Mouse (Mus musculus) mouse trophoblast stem cell (cell line): ENCODE measurements around the gene Atp2b1.

ENCODE experiments used
- in situ Hi-C, 2 experiments: fragments of 300-500 bp; cut with MseI, MboI; formaldehyde crosslinking; loops; 2 replicates in 1 of 2; 3 replicates in 1 of 2; pipeline ENCODE4 v1.15.1; 2025

Gene Atp2b1

DNA sequence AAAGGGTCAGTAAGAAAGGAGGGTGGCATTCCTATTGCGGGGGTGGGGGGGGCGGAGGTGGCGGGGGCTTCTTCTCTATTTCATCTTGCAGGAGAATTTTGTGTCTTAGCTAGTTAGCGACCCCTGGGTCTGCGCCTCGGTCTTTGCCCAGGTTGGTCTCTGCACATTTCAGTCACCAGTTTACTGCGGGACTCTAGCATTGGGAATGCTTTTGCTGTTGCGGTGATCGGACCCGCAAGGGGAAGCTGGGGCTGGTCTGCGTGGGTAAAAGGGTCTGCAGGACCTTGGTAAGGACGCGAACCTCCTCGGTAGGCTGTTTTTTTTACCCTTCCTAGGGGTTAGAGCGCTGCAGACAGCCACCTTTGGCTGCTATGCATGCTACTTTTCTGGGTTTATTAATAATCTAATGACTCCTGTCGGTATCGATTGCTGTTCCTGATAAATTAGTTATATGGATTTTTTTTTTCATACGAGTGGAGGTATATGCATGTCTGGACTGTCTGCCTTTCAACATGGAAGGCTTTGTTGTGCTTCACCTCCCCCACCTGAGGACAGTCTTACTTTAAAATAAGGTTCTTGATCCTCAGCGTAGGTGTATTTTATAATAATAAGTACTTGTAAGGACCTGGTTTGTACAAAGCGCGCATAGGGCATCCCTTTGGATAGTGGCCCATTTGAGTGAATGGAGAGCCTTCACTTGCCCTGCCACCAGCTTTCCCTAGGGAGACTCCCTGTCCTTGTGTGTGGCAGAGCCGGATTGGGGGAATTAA is 2.0 kb downstream of the Atp2b1 start:
- in situ Hi-C loops = no loop called here

GRCm38 (mm10) chr10:98916781-98917340 is 2.7 kb downstream of the Atp2b1 start:
- in situ Hi-C loops = no loop called here

DNA sequence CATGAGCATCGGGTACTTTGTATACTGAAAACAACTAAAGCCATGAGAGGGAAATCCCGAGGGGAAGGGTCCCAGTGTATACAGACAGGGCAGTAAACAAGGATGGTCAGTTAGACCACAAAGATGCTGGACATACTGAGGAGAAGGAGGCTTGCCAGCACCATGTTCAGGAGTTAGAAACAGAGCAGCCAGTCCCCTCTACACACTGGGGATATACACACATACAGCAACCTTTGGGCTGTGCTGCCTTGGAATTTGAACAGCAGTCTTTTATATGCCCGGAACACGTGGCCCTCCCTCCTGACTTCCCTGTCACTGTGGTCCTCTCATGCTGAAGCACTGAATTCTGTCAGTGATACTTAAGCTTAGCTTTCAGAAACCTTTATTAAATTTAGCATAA is 10.9 kb downstream of the Atp2b1 start:
- in situ Hi-C loops = no loop called here

DNA sequence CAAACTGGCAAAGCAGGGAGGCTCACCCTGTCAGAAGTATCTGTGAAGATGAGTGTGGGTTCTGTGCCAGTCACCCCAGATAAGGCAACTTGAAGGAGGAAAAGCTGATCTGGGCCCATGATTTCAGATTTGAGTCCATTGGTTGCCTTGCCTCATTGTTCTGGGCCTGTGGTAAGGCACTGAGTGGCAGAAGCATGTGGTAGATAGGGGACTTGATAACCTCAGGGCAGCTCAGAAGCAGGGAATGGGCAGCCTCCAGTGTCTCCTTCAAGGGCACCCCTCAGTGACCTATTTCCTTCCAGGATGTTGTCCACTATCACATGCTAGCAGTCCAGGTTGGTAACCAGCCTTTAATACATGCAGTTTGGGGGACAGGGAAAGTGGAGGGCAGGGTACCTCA is 12.8 kb downstream of the Atp2b1 start:
- in situ Hi-C loops = no loop called here

DNA sequence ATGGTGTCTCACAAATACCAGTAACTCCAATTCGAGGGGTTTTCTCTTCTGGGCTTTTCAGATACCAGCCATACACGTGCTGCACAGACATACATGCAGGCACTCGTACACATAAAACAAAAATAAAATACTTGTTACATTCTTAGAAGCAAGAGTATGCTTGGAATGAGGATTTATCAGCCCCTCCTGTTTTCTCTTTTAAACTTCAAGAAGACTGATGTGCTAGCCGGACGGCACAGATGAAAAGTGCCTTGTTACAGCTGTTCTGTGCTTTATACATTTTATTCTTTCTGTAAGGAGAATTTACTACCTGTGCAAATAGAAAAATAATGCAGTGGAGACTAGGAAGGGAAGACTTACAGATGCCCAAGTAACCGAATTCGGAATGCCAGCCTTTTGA is 15.2 kb downstream of the Atp2b1 start:
- in situ Hi-C loops = no loop called here

- in situ Hi-C loops = no loop called here
Observed at GRCm38 (mm10) chr10:98930143-98930542, 15.9 kb downstream of the Atp2b1 start.

DNA sequence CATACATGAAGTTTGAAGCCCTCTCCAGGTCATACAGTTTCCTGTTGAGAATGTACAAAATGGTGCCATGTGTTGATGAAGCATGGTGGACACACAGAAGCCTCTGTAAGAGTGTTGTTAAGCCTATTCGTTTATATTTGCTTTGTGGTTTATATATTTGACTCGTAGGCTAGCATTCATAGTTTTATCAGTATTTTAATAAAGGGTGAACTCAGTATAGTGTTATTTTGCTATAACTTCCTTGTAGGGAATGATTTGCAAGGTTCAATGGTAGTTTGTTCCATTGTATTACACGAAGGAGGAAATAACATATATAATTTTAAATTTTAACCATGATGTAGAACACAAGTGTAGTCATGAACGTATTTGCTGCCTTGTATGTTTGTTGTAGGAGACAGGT is 25.9 kb downstream of the Atp2b1 start:
- in situ Hi-C loops = no loop called here

DNA sequence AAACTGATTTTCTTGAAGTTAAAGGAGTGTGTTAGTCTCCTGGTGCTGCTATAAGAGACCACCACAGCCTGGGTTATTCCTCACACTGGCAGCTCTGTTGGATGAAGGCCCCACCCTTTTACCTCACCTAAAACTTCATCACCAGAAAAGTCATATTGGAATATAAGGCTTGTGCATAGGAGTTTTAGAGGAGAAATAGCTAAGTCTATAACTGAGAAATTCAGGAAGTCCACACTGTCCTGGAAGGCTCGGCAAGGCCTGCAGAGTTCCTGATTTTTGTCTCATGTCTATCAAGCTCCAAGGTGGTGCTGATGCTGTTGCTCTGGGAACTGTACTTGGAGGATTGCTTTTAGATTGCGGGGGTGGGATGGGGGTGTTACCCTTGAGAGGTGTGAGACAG is 26.6 kb downstream of the Atp2b1 start:
- in situ Hi-C loops = no loop called here

DNA sequence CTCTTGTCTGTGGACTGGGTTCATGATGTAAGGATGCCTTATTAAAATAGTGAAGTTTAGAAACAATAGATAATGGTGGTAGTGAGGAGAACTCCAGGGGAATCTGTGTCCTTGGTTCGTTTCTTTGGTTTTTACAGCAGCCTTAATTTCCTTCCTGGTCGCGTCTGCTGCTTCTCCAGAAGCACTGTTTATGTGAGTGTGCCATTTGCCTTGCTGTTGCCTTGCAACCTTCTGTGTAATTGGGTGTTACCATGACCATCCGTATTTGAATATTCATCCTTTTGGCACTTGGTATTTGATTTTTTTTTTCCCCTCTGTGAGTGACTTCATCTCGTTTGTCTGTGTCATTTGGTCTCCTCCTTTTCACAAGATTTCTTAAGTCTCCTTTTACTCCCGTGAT is 27.8 kb downstream of the Atp2b1 start:
- in situ Hi-C loops = no loop called here

- in situ Hi-C loops = no loop called here
Observed at GRCm38 (mm10) chr10:98942999-98943398, 28.8 kb downstream of the Atp2b1 start.

DNA sequence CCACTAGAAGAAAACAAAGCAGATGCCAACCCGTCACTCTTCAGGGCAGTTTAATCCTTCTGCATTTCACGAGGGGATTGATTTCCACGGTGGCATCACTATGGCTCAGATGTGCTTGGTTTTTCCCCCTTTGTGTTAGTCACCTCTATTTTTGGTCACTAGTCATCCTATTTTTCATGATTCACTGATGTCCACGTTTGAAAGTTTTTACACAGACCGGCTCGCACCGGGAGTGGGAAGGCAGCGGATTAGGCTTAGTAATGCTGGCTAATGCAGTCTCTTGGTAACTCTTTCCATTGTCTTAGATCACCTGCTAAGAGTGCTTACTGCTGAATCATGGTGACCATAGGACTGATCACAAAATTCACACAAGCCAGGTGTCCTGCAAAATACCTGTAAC is 29.7 kb downstream of the Atp2b1 start:
- in situ Hi-C loops = no loop called here

- in situ Hi-C loops = no loop called here
Observed at GRCm38 (mm10) chr10:98946031-98946791, 32.0 kb downstream of the Atp2b1 start.

DNA sequence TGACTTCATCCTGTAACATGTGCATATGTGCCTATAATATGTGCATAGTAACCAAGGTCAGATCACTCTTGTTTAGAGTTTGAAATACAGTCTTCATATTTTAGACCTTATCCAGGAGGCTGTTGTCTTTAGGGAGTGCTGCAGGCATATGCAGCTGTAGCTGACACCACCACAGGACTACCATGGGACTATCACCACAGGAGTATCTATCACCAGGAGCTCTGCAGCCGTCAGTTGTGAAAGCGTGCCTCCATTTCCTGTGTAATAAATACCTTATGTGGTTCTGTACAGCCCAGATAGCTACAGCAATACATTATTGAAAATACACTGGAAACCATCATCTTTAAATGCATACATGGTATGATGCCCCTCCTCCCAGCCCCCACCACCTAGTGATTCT is 33.0 kb downstream of the Atp2b1 start:
- in situ Hi-C loops = no loop called here

DNA sequence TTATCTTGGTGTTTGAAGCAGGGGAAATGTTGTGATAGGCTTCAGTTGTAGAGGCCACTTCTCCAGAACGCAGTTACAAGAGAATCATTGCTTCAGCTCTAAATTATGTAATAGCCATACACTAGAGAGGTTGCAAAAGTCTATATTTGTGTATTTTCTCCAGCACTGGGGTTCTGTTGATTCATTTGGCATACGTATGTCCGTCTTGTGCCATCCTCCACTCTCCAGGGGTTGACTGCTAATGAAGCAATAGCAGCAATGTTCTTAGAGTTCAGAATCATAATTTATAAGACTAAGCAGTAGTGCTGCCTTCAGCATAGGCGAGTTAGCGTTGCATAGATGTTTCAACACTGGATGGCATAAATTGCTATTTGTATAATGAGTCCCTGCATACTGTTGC is 33.9 kb downstream of the Atp2b1 start:
- in situ Hi-C loops = no loop called here

GRCm38 (mm10) chr10:98949750-98950149 is 35.5 kb downstream of the Atp2b1 start:
- in situ Hi-C loops = no loop called here

DNA sequence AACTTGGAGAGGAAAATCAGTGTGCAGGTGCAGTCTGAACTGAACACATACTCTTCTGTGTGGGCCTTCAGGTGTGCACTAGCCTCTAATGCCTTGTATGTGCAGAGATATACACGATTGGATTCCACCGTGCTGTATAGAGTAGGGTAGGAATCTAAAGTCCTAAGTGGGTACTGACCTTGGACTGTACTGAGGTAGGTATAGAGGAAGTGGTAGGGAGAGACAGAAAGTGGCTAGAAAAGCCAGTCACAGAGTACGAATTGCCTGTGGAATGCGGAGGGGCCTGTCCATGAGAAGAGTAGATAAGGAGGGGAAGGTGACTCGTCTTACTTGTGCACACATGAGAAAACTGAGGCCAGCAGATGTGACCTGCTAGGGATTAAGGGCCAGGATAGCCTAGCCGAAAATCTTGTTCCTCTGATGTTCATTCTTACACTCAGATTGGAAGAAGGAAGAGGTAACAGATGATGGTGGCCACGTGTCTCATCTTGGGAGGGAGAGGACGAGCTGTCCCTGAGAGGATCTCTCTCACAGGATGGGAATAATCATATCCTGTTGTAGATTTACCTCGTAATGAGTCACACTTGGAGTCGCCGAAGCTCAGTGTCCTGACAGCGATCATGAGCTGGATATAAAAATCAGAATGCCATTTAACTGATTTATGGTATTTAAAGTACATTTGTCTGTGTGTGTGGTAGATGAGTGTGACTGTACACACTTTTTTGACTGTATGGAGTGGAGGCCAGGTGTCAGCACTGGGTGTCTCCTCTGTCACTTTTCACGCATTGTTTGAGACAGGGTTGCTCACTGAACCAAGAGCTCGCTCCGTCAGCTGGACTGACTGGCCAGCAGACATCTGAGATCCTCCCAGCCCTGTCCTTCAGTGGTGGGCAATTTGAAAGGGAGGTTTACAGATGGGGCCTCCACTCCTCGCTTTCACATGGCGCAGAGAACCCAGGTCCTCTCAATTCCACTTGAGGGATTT is 37.4 kb downstream of the Atp2b1 start:
- in situ Hi-C loops = no loop called here

- in situ Hi-C loops = no loop called here
Observed at GRCm38 (mm10) chr10:98954230-98954993, 40.2 kb downstream of the Atp2b1 start.

DNA sequence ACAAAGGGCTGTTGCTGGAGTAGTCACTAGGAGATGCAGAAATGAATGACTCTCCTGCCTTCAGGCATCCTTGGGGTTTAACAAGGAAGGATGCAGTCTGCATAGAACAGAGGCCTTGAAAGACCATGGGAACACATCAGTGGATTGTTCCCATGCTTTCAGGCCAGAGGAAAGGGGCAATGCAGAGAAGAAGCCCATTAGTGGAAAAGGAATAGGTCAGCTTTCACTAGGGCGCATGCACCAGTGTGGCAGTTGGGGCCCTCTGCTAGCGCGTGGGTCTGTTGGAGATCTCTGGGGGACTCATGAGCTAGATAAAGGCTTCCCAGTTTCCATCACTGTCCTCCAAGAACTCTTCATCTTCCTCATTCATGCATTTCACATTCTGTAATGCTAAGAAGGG is 41.9 kb downstream of the Atp2b1 start:
- in situ Hi-C loops = no loop called here

GRCm38 (mm10) chr10:98958752-98959151 is 44.5 kb downstream of the Atp2b1 start:
- in situ Hi-C loops = no loop called here

GRCm38 (mm10) chr10:98959385-98959784 is 45.2 kb downstream of the Atp2b1 start:
- in situ Hi-C loops = no loop called here

- in situ Hi-C loops = no loop called here
Observed at GRCm38 (mm10) chr10:98960911-98961310, 46.7 kb downstream of the Atp2b1 start.
